Mouse (Mus musculus) left cerebral cortex, postnatal 36 days (tissue): ENCODE measurements at regions not wholly inside any gene's neighbourhood (a gene's known extent, or its start where the extent isn't known, plus 50 kb on each side); places are given as distances from the start of the nearest gene placed in this dataset.
A peak's percentile ranks its signal among the peaks of the same experiment; 100 is the strongest.

ENCODE experiments used
- DNase-seq, 2 experiments: peaks; one replicate each; pipeline ENCODE4 v3.0.0; 2021 to 2022; ENCODE audit warnings: low spot score in 2 of 2, mixed read lengths in 1 of 2
- intact Hi-C: fragments of 180-260 bp; cut with DNase I; formaldehyde crosslinking; loops from one replicate; pipeline ENCODE4 v1.15.1; 2025

GRCm38 (mm10) chr9:51507265-51507913 is 178.7 kb upstream of the 1810046K07Rik start:
- DNase-seq = peak; percentile 18 to 19
- intact Hi-C loops = no loop called here

DNA sequence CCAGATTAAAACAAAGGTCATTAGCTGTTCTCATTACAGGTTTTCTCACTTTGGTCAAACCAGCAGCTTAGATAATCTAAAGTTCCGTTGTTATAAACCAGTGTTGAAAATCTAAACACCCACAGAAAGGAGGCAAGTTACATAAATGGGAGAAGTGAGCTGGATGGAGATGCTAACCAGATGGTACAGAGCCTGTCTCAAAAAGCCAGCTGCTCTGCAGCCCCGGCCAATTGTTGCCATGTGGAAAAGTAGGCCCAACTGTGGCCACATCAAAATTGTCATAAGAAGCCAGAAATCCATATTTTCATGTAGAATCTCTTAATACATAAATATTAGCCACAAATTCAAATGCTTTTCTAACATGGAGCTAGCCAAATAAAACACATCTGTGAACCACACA is 188.9 kb upstream of the 1810046K07Rik start:
- DNase-seq = peak; percentile 29 to 42
- intact Hi-C loops = no loop called here

- intact Hi-C loops = no loop called here
- no peak for DNase-seq
Observed at GRCm38 (mm10) chr9:51518376-51518775, 189.7 kb upstream of the 1810046K07Rik start.

- DNase-seq = no peak
- intact Hi-C loops = no loop called here
Observed at GRCm38 (mm10) chr9:51523471-51523870, 194.8 kb upstream of the 1810046K07Rik start.

- intact Hi-C loops = no loop called here
- DNase-seq = no peak
Observed at GRCm38 (mm10) chr9:51525906-51526305, 197.2 kb upstream of the 1810046K07Rik start.

GRCm38 (mm10) chr9:51538894-51539293 is 210.2 kb upstream of the 1810046K07Rik start:
- no peak for DNase-seq
- intact Hi-C loops = no loop called here

- no peak for DNase-seq
- intact Hi-C loops = no loop called here
Observed at GRCm38 (mm10) chr9:51541940-51542339, 213.2 kb upstream of the 1810046K07Rik start.

DNA sequence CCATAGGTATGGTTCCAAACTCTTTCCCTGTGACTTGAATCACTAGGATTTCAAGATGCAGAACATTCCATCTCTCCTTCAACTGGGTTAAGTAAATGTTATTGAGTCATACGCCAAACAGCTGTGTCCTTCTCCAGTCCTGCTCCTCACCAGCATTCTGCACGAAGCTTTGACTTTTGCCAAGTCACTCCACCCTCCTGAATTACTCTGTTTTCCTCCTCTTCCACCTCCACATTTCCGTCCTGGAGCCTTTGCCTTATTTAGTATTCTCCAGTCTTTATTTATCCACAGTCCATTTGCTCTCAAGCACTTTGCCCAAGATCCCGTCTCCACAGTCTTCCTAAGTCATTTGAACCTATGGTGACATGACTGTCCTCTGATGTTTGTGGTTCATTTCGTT is 193.1 kb upstream of the Arhgap20 start:
- DNase-seq = no peak
- intact Hi-C loops = no loop called here

DNA sequence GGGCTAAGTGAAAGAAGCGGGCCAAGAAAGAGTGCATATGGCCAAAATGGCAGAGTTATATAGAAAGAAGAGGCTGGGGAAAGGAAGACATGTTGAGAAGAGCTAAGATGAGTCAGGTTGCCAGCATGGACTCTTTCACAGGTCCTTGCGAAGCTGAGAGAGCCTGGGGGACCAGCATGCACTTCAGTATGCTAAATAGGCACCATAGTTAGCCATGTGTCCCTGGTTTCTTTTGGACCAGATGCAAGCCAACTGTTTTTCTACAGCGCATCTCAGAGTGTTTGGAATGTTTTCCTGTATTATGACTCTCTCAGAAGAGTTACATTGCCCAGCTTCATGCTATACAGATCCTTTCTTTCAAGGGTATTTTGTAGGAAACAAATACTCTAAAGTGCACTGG is 183.5 kb upstream of the Arhgap20 start:
- no peak for DNase-seq
- intact Hi-C loops = no loop called here

DNA sequence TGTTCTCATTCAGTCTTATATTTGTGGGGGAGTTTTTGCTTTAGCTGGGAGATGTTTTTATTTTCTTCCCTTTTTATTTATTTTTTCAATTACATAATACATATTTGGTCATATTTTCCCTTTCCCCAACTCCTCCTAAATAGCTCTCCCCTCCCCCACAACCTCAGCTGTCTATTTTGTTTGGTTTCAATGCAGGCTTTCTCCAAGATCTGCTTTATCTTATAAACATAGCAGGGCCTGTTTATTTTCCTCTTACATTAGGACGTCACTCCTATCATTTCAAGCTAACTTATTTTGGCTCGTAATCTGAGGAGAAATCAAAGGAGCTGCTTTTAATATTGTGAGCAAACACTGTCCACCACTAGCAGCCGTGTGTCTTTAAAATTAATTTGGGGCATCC is 171.4 kb upstream of the Arhgap20 start:
- intact Hi-C loops = no loop called here
- no peak for DNase-seq

- intact Hi-C loops = no loop called here
- DNase-seq = no peak
Observed at GRCm38 (mm10) chr9:51598706-51599105, 166.4 kb upstream of the Arhgap20 start.

GRCm38 (mm10) chr9:51608158-51608557 is 157.0 kb upstream of the Arhgap20 start:
- intact Hi-C loops = no loop called here

DNA sequence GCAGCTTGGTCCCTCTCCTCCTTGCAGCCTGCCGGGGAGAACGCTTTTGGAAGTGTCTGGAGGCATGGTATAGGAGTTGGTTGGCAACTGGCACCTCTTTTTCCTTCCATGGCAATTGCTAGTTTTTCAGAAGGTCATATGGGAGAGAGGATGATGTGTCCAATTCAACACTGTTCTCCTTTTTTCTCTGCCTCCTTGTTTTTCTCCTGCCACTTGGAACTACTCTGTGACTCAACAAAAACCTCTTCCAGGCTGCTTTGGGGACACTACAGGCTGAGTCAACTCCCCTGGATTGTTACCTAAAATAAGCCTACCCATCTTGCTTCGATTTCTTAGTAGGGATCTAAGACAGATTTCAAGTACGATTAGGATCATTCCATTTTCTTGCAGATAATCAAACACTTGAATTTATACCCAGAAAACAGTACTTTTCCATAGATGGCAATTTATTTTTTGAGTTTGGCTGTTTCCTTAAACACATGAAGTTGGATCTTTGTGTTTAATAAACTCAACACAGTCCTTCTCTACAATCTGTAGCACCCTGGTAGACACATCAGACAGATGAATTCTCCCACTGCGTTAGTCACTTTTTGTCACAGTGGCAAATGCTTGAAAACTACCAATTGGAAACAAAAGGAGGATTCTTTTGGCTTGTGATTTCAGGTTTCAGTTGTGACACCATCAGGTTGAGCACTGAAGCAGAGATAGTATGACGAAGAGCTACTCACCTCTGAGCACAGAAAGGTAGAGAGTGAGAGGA is 156.3 kb upstream of the Arhgap20 start:
- intact Hi-C loops = no loop called here
- DNase-seq = peak in 1 of 2 experiments; percentile 8

More at GRCm38 (mm10) chr9:51608158-51608557, 157.0 kb upstream of the Arhgap20 start:
- DNase-seq = no peak

DNA sequence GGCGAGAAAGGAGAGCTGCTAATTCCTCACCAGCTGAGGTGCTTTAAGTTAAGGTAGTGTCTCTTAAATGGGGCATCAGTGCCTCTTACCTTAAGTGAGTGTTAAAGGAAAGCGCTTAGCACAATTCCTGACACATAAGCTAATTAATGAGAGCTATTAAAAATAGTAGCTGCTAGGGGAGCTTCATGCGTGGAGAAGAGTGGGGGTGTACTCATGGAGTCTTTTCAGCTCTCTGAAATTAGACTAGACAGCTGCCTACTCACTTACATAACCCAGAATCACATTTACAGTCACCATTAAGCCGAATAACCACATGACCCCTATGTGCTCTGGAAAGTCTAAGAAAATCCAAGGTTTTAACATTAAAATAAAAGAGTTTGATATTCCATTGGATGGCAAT is 139.0 kb upstream of the Arhgap20 start:
- intact Hi-C loops = no loop called here
- DNase-seq = no peak

GRCm38 (mm10) chr9:51636097-51636496 is 129.0 kb upstream of the Arhgap20 start:
- no peak for DNase-seq
- intact Hi-C loops = no loop called here

DNA sequence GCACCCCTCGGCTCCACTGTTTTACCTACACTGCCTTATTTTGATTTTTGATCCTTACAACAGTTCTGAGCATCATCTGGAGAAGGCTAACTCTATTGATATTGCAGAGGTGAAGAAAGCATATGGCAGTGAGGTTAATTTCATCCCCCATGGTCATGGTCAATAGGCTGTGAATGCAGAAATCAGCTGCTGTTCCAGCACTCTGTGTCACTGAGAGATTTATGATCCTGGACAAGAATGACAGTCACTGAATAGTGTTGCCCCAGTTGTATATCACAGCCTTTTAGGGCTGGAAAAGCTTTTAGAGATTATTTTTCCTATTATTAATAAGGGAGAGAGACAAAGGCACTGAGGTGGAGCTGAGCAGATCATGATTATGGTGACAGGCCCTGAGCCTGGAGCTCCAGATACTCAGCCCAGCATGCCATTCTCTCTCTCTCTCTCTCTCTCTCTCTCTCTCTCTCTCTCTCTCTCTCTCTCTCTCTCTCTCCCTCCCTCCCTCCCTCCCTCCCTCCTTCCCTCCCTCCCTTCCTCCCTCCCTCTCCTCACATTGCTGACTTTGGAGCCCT is 128.5 kb upstream of the Arhgap20 start:
- intact Hi-C loops = no loop called here
- DNase-seq = no peak

DNA sequence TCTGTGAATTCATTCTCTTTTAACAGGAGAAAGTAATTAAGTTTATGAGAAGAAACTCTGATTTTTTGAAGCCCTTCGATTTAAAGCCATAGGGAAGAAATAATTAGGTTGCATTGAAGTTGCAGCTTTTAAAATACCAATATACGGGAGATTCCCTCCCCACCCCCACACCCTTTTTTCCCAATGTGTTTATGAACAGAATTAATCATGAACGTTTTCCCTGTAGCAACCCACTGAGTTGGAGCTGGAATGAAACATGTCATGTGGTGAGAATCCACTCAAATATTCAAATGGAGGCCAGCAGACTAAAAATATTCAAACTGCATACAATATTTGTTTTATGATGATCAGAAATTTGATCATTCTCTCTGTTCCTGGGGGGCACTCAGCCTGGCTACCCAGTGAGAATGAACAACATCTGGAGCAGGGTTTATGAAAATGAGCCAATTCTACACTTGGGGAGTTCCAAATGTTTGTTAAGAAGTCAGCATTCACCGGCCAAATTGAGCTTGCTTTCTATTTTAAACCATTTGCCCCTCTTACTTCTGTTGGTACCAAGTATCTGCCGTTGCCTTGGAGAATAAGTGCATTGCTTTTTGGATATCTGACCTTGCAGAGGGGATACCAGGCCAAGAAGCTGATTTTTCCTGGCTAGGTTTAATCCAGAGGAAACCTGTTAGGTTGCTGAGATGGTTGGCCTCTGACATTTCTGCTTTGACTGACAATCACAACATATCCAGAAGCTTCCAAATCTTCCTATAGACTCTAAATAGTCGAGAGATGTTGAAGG is 127.8 kb upstream of the Arhgap20 start:
- DNase-seq = no peak
- intact Hi-C loops = no loop called here

DNA sequence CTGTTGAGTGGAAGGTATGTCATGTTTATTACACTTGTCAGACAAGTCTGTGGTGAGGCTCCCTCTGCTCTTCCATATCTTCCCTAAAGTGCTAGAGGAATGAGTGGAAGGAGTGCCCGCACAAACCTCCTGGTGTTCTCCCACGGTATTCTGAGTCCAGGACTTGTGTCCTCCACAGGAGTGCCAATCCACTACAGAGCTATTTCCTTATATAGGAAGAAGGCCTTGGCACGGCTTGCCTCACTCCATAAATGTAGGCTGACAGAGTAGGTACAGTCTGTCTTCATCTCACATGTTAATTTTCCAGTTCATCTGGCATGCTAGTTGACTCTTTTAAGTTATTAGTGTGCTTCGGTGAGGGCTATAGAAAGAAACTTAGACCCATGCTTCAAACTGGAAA is 123.4 kb upstream of the Arhgap20 start:
- peak; percentile 27 to 31 for DNase-seq
- intact Hi-C loops = no loop called here

DNA sequence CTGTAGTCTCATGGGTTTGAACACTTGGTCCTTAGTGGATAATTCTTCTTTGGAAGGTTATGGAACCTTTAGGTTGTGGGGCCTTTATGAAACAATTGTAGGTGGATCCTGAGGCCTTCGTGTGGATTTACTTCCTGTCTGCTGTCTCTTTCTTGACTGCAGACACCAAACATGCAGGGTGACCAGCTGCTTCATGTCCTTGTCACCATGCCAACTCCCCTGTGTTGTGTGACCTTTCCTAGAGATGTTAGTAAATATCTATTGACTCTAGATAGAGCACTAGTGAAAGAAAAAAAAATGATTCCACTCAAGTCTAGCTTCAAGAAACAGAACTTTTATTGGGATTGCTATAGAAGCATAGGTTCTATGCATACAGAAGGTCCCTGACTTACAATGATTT is 119.7 kb upstream of the Arhgap20 start:
- intact Hi-C loops = no loop called here
- no peak for DNase-seq
